Mouse (Mus musculus) spleen, adult 2 months (tissue): ENCODE results near the gene Mgll. TPM values are rescaled to one million over a fixed set of nuclear protein-coding genes. Genes with fewer than 3 reads are reported as not detected.

ENCODE experiments used
- DNase-seq, 2 experiments: peaks; one replicate each; pipeline versions ENCODE4 v3.0.0 to v3.0.0-alpha.2; 2012 to 2021; ENCODE audit warnings: low spot score in 2 of 2, low read depth in 1 of 2
- H3K27ac ChIP-seq: fragments of 200-500 bp; 2 replicates; pipeline ENCODE4 v1.5.1; 2012; ENCODE audit warnings: low read length, inconsistent platforms; ENCODE audit not compliant: insufficient read depth
- H3K27me3 ChIP-seq: fragments of 200-500 bp; 2 replicates; pipeline ENCODE4 v1.6.1; 2012; ENCODE audit warnings: mild to moderate bottlenecking, moderate library complexity, low read length, inconsistent platforms; ENCODE audit not compliant: control insufficient read depth, insufficient read depth
- H3K36me3 ChIP-seq: fragments of 200-500 bp; 2 replicates; pipeline ENCODE4 v1.6.1; 2012; ENCODE audit warnings: mild to moderate bottlenecking, low read length, inconsistent platforms; ENCODE audit not compliant: control insufficient read depth, insufficient read depth
- H3K4me1 ChIP-seq: fragments of 200-500 bp; 2 replicates; pipeline ENCODE4 v1.6.1; 2011; ENCODE audit warnings: inconsistent platforms; ENCODE audit not compliant: control insufficient read depth, insufficient read depth, insufficient read length
- H3K4me3 ChIP-seq: fragments of 200-500 bp; 2 replicates; pipeline ENCODE4 v1.5.1; 2011; ENCODE audit warnings: mild to moderate bottlenecking, inconsistent platforms; ENCODE audit not compliant: insufficient read depth, insufficient read length; ENCODE audit errors: extremely low read depth
- CTCF ChIP-seq: fragments of 200-500 bp; IDR thresholded peaks from 2 replicates; pipeline ENCODE4 v1.5.1; 2011; ENCODE audit warnings: mild to moderate bottlenecking, inconsistent platforms; ENCODE audit not compliant: insufficient read depth, insufficient read length, insufficient replicate concordance; ENCODE audit errors: extremely low read depth
- POLR2A ChIP-seq: fragments of 200-500 bp; IDR thresholded peaks from 2 replicates; pipeline ENCODE4 v1.6.1; 2011; ENCODE audit warnings: low read depth, low read length, inconsistent platforms
- WGBS: fragments of 180-500 bp; shearing (Covaris S2); methylation state at CpG from one replicate; pipeline ENCODE4 v1.1.7; 2018; 5-methylcytosine and 5-hydroxymethylcytosine counted together
- polyA plus RNA-seq: library from polyadenylated mRNA; depleted of rRNA; stranded (reverse); fragments of >200 nt; gene quantifications from 2 replicates; pipeline ENCODE4 v1.2.3, GENCODE M21; 2012

The Mgll gene
- polyA plus RNA-seq, 1 experiment: 43.1 TPM

- 88% methylated on average over 5 of the region's 5 CpGs for WGBS
- no peak for TF ChIP-seq POLR2A
- TF ChIP-seq CTCF: no peak
- H3K36me3 ChIP-seq: no peaks in the 10 kb centered on the region
- no peak overlapping the region for H3K4me3 ChIP-seq
- no peak for DNase-seq
- H3K4me1 ChIP-seq: peaks cover 7% of the 10 kb centered on the region; the same call in 1 of the 2 replicates
- H3K27ac ChIP-seq: no peak overlapping the region
- H3K27me3 ChIP-seq: no peaks in the 10 kb centered on the region
Measured at GRCm38 (mm10) chr6:88752711-88753219, 28.6 kb downstream of the Mgll start.

DNA sequence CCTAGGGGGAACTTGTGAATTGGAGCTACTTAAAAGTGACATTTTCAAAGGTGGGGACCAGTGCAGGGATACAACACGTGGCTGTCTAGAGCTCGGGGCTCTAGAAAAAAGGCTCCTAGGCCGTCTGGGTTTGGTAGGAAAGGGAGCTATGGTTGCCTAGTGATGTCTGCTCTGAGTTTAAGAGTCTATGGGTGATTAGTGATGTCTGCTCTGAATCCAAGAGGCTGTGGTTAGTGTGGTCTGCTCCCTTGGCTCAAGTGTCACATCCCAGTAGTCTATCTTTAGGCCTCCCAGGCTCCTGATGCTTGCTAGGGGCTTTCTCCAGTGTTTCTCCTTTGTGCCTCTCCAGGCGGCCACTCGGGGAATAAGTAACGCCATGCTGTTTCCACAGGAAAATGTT, 29.4 kb downstream of the Mgll start:
- TF ChIP-seq CTCF: no peak
- no peak for TF ChIP-seq POLR2A
- WGBS: 86% methylated on average over 6 of the region's 6 CpGs
- DNase-seq: no peak
- Histone ChIP-seq H3K4me3 (no peak overlapping the region), H3K4me1 (peaks cover 9% of the 10 kb centered on the region; the same call in 1 of the 2 replicates), H3K27me3 (no peaks in the 10 kb centered on the region), H3K36me3 (no peaks in the 10 kb centered on the region), H3K27ac (no peak overlapping the region)

DNA sequence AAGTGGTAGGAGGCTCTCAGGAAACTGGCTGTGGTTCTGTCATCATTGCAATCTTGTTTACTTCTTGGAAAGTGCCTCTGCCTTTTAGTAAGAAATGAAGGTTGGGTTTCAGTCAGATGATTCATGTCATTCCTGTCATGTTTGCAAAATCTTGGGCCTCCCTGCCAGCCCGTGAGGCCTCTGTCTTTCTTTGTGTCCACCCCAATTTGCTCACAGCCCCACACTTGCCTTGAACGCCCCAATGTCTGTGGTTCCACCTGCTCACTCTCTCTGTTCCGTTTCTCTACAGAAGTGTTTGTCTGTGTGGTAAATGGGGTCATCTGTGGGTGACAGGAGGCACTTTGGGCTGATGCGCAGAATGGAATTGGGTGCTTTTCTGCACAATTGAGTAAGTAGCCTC, 32.8 kb downstream of the Mgll start:
- DNase-seq: peak in 1 of 2 experiments; percentile 14
- TF ChIP-seq POLR2A (no peak), CTCF (no peak)
- Histone ChIP-seq H3K27me3 (no peaks in the 10 kb centered on the region), H3K27ac (no peak overlapping the region), H3K4me3 (no peak overlapping the region), H3K4me1 (peaks cover 9% of the 10 kb centered on the region; the same call in 1 of the 2 replicates), H3K36me3 (no peaks in the 10 kb centered on the region)
- WGBS: 40% methylated on average over 4 of the region's 4 CpGs

- DNase-seq: no peak
- H3K27ac ChIP-seq: no peak overlapping the region; the same call in 1 of the 2 replicates
- WGBS: 54% methylated on average over 8 of the region's 8 CpGs
- peaks cover 9% of the 10 kb centered on the region; the same call in 1 of the 2 replicates for H3K4me1 ChIP-seq
- no peaks in the 10 kb centered on the region for H3K36me3 ChIP-seq
- TF ChIP-seq POLR2A (no peak), CTCF (no peak)
- H3K27me3 ChIP-seq: no peaks in the 10 kb centered on the region
- H3K4me3 ChIP-seq: no peak overlapping the region
Measured at GRCm38 (mm10) chr6:88758074-88758473, 33.9 kb downstream of the Mgll start.

- H3K27me3 ChIP-seq: no peaks in the 10 kb centered on the region
- H3K4me1 ChIP-seq: peaks cover 9% of the 10 kb centered on the region; the same call in 1 of the 2 replicates
- H3K27ac ChIP-seq: peak overlapping the region; percentile 54; the same call in 1 of the 2 replicates
- WGBS: 76% methylated on average over 10 of the region's 10 CpGs
- TF ChIP-seq CTCF (no peak), POLR2A (no peak)
- no peak for DNase-seq
- no peaks in the 10 kb centered on the region for H3K36me3 ChIP-seq
- no peak overlapping the region for H3K4me3 ChIP-seq
Measured at GRCm38 (mm10) chr6:88758568-88759522, 34.6 kb downstream of the Mgll start.

DNA sequence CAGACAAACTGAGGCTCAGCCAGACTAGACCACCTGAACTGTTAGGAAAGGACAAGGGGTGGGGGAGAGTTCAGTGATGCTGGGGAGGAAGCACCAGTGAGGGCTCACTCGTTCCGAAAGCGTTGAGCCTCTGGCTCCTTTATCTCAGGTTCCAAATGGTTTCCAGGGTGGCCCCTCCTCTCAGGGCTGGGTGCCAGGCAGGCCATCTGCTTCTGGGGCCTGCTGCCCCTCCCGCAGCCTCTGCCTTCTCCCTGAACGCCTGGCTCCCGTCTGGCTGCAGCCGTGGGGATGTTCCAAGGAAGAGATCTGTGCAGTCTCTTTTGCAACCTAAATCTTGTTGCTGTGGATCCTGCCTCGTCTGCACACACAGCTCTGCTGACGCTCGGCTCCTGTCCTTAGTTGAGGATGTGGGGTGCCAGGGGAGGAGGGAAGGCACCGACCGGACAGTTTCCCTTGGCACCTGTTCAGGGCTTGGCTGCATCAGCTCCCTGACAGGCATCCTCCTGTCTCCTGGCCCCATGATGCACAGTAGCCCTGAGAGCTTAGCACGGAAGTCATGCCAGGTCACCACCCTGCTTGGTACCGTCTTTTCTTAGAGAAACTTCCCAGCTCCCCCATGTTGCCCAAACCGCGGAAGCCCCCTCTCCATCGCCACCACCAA, 35.7 kb downstream of the Mgll start:
- H3K36me3 ChIP-seq: no peaks in the 10 kb centered on the region
- no peak overlapping the region for H3K4me3 ChIP-seq
- H3K4me1 ChIP-seq: peaks cover 9% of the 10 kb centered on the region; the same call in 1 of the 2 replicates
- WGBS: 83% methylated on average over 17 of the region's 17 CpGs
- peak overlapping the region; percentile 54; the same call in 1 of the 2 replicates for H3K27ac ChIP-seq
- no peaks in the 10 kb centered on the region for H3K27me3 ChIP-seq
- TF ChIP-seq POLR2A: no peak
- TF ChIP-seq CTCF: no peak
- no peak for DNase-seq
